Mouse (Mus musculus) cortical plate, adult 2 months (tissue): Measurements from ENCODE around the gene Nme4. TPM values are rescaled to one million over a fixed set of nuclear protein-coding genes. Genes with fewer than 3 reads are reported as not detected.

Source experiments
- H3K27ac ChIP-seq: fragments of 200-500 bp; 2 replicates; pipeline ENCODE4 v1.5.1; 2012; ENCODE audit warnings: low read length, control low read depth, inconsistent platforms; ENCODE audit not compliant: insufficient read depth
- H3K4me1 ChIP-seq: fragments of 200-500 bp; 2 replicates; pipeline ENCODE4 v1.6.1; 2011; ENCODE audit warnings: low read length; ENCODE audit not compliant: control insufficient read depth, insufficient read depth
- H3K4me3 ChIP-seq: fragments of 200-500 bp; 2 replicates; pipeline ENCODE4 v1.5.1; 2011; ENCODE audit warnings: mild to moderate bottlenecking, low read length, control low read depth; ENCODE audit not compliant: insufficient read depth
- CTCF ChIP-seq: fragments of 200-500 bp; IDR thresholded peaks from 2 replicates; pipeline ENCODE4 v1.5.1; 2011; ENCODE audit warnings: mild to moderate bottlenecking, control low read depth, low read length; ENCODE audit not compliant: insufficient read depth; ENCODE audit errors: extremely low read depth
- POLR2A ChIP-seq: fragments of 200-500 bp; IDR thresholded peaks from 2 replicates; pipeline ENCODE4 v1.6.1; 2011; ENCODE audit warnings: mild to moderate bottlenecking, low read length, control low read depth; ENCODE audit not compliant: insufficient read depth; ENCODE audit errors: extremely low read depth
- polyA plus RNA-seq: library from polyadenylated mRNA; depleted of rRNA; stranded (reverse); fragments of >200 nt; gene quantifications from 2 replicates; pipeline ENCODE4 v1.2.3, GENCODE M21; 2012

Nme4 gene
- polyA plus RNA-seq, 1 experiment, result 11.8 TPM

DNA sequence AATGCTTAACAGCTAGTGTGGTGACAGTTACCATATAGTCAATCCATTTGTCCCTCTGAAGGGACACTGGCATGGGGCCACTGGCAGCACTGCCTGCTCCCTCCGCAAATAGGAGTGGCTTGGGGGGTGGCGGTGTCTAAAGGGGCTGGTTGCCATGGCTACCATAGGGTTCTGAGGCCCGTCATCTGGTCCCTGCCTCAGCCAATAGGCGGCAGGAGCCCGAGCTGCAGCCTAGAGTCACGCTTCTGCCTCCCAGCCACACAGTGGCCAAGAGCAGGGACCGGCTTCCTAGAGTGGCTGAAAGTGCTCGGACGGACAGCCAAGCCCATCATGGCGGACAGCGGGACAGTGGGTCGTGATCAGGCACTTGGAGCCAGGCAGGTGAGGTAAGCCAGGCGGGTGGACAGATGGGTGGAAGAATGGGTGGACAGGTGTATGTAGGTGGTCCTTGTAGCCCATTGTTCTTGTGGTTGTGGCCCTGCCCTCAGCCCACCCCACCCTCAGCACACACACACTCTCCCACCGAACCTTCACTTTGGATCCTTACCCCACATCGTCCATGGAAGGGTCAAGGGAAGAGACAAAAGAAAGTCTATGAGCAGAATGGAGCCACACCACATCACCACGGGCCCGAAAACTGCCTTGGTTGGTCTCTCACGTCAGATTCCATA, 35.8 kb upstream of the Nme4 start:
- Histone ChIP-seq H3K4me3 (no peak overlapping the region), H3K27ac (no peak overlapping the region), H3K4me1 (no peaks in the 10 kb centered on the region)
- TF ChIP-seq CTCF (no peak), POLR2A (no peak)

- TF ChIP-seq POLR2A (no peak), CTCF (no peak)
- Histone ChIP-seq H3K27ac (no peak overlapping the region), H3K4me1 (peaks cover 2% of the 10 kb centered on the region; the same call in 1 of the 2 replicates), H3K4me3 (no peak overlapping the region)
Observed at GRCm38 (mm10) chr17:26125226-26125625, 29.8 kb upstream of the Nme4 start.

DNA sequence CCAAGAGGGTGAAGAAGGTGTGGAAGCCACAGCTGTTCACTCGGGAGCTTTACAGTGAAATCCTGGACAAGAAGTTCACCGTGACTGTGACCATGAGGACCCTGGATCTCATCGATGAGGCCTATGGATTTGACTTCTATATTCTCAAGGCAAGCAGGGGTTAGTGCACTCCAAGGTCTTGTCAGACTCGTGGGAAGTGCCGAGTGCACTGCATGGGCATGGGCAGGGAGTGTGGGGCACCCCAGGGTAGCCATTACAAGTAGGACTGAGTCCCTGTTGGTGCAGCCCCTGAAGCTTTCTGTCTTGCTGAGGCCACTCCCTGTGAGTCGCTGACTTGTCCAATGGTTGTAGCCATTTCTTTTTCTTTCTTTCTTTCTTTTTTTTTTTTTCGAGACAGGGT, 29.2 kb upstream of the Nme4 start:
- no peak overlapping the region for H3K27ac ChIP-seq
- TF ChIP-seq CTCF, result no peak

DNA sequence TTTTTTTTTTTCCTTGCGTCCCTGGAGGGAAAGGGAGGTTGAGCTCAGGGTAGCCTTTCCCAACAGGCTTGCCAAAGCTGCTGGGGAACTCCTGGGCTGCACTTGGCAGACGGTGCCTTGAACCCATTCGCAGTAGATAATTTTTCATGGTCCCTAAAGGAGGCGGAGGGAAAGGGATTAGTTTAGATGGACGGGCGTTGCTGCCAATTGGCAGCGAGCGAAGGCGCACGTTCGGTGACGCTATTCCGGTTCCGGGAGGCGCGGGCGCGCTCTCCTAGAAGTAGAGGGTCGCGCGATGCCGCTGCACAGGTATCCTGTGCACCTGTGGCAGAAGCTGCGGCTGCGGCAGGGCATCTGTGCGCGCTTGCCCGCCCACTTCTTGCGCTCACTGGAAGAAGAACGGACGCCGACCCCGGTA, 27.9 kb upstream of the Nme4 start, which contains the start of gene Mrpl28:
Gene Mrpl28, plus strand, starts transcription at position 234 of the 418 bp plus-strand sequence.
- no peak within 1 kb of the TSS for H3K27ac ChIP-seq
- peaks cover 4% of the 10 kb centered on the region; the same call in 1 of the 2 replicates for H3K4me1 ChIP-seq
- no peak for TF ChIP-seq CTCF
- peak; percentile 99 for TF ChIP-seq POLR2A
- peak within 1 kb of the TSS; percentile 95 for H3K4me3 ChIP-seq

More for the DNA sequence above, 29.2 kb upstream of the Nme4 start:
- peak overlapping the region; percentile 95 for H3K4me3 ChIP-seq
- H3K4me1 ChIP-seq, result peaks cover 4% of the 10 kb centered on the region; the same call in 1 of the 2 replicates

DNA sequence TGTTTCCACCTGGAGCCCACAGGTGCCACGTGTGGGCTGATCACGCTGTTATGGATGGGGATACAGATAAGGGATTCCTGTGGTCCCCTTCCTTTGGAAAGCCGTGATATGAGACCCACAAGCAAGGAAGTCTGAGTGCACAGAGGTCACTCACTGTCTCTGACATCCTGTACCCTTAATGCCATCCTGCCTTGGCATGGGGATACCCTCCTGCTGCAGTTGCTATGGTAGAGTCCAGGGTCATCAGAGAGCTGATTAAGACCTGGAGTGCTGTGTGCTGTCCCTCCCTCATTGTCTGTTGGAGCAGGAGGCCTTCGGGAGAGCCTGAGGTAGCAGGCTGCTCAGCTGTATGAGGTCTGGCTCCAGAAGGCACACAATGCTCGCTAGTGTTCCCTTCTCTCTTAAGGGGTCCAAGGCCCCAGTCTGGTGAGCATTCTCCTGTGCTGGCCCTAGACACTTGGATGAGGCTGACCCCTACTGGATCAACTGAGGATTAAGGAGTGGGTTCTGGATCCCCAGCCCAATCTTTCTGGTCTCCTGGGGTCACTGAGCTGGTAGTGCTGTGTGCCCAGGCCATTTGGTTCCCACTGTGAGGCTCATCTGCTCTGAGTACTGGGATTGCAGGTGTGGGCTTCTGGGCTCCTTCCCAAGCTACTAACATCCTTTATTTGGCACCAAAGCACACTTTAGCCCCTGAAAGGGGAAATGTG, 27.2 kb upstream of the Nme4 start:
- H3K27ac ChIP-seq, result no peak overlapping the region
- H3K4me1 ChIP-seq, result peaks cover 4% of the 10 kb centered on the region; the same call in 1 of the 2 replicates
- H3K4me3 ChIP-seq, result no peak overlapping the region
- TF ChIP-seq CTCF (no peak), POLR2A (no peak)

- Histone ChIP-seq H3K4me3 (peak overlapping the region; percentile 1; the same call in 1 of the 2 replicates), H3K4me1 (peaks cover 4% of the 10 kb centered on the region; the same call in 1 of the 2 replicates), H3K27ac (no peak overlapping the region)
- TF ChIP-seq CTCF (peak; percentile 89), POLR2A (peak; percentile 23; the same call in 1 of the 2 replicates)
Observed at GRCm38 (mm10) chr17:26119766-26120710, 24.6 kb upstream of the Nme4 start.

- Histone ChIP-seq H3K27ac (no peak overlapping the region), H3K4me3 (no peak overlapping the region), H3K4me1 (0 out of 2 replicates have a peak, but pooled peaks cover 2% of the 10 kb centered on the region)
- TF ChIP-seq CTCF (no peak), POLR2A (no peak)
Observed at GRCm38 (mm10) chr17:26116503-26117258, 21.3 kb upstream of the Nme4 start.

- H3K27ac ChIP-seq, result no peak overlapping the region
- H3K4me3 ChIP-seq, result no peak overlapping the region
- H3K4me1 ChIP-seq, result 0 out of 2 replicates have a peak, but pooled peaks cover 2% of the 10 kb centered on the region
- TF ChIP-seq CTCF (no peak), POLR2A (no peak)
Observed at GRCm38 (mm10) chr17:26115956-26116487, 20.6 kb upstream of the Nme4 start.
